Mouse (Mus musculus): ENCODE data around the gene Tmtc2. TPM values are rescaled to one million over a fixed set of nuclear protein-coding genes. Genes with fewer than 3 reads are reported as not detected.

Tmtc2 gene
- total and polyA plus RNA-seq, 3 experiments, result not detected

DNA sequence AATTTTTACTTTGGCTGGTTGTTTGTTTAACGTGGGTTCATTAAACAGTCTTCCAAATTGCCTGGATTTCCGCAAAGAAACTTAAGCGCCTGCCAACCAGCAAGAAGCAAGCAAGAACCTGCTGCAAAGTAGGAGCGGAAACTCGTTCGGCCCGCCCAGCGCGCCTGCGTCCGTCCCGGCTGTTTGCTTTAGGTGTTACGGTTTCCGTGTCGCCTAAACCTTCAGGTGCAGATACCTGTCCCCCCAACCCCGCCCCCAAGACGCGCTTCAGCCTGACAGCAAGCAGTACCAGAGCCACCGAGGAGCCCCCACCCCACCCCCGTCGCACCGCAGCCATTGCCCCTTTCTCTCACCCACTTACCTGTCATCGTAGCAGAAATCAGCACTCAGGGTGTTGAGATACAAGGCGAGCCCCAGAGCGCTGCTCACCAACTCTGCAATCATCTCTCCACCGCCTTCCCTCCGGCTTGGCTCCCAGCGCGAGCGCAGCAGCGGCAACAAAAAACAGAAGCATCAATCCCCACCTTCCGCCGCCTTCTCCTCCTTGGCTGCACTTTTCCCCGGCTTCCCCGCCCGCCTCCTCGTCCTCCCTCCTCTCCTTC is 844 bp downstream of the Tmtc2 start:
- Histone ChIP-seq H3K36me3 (replicated peaks in 1 of 2; ENCODE audit: control insufficient read depth in 1 of 2, insufficient read depth in 1 of 2, low read length in 1 of 2) (no peaks in the 10 kb centered on the region), H3K79me2 (replicated peaks; ENCODE audit: control insufficient read depth, extremely low read depth, insufficient read depth, poor library complexity, severe bottlenecking) (no peaks in the 10 kb centered on the region), H3K9me3 (replicated peaks; ENCODE audit: low read length) (peaks cover 77% of the 10 kb centered on the region), H3K27ac (ENCODE audit: insufficient read depth, low read depth) (no peak overlapping the region), H3K9ac (ENCODE audit: insufficient read depth, low read depth) (no peak overlapping the region), H3K4me2 (ENCODE audit: insufficient read depth, low read depth, poor library complexity, severe bottlenecking) (no peak overlapping the region), H3K4me1 (ENCODE audit: control insufficient read depth in 1 of 2, insufficient read depth in 2 of 2) (no peaks in the 10 kb centered on the region), H3K27me3 (replicated peaks) (no peaks in the 10 kb centered on the region), H3K4me3 (replicated peaks in 1 of 3; ENCODE audit: low read depth in 2 of 3, low read length in 2 of 3, poor library complexity in 1 of 3) (no peak overlapping the region)
- TF ChIP-seq TCF12 (IDR thresholded peaks at IDR 0.05; ENCODE audit: low read depth, low read length), result no peak
- no peak for TF ChIP-seq EP300 (IDR thresholded peaks at IDR 0.05; ENCODE audit: low read length)
- TF ChIP-seq POLR2AphosphoS2 (IDR thresholded peaks at IDR 0.05; ENCODE audit: low read depth, low read length), result no peak
- no peak for TF ChIP-seq MAFK (IDR thresholded peaks at IDR 0.05; ENCODE audit: insufficient replicate concordance, low read length)
- TF ChIP-seq GABPA (IDR thresholded peaks at IDR 0.05; ENCODE audit: insufficient replicate concordance, low read depth, low read length), result no peak
- no peak for TF ChIP-seq PAX5 (IDR thresholded peaks at IDR 0.05; ENCODE audit: low read length)
- no peak for TF ChIP-seq ZC3H11A (IDR thresholded peaks at IDR 0.05; ENCODE audit: low read depth, low read length)
- in situ Hi-C loops (cut with MboI; ENCODE audit: low pct_ligation_motif_present, low pct_unique_long_range_greater_than_20kb, low sequenced_read_pairs), result no loop called here
- DNase-seq (ENCODE audit: extremely low read depth), result no peak
- dilution Hi-C loops (cut with MboI; ENCODE audit: extremely low pct_ligation_motif_present, extremely low pct_unique_long_range_greater_than_20kb, low sequenced_read_pairs), result no loop called here

DNA sequence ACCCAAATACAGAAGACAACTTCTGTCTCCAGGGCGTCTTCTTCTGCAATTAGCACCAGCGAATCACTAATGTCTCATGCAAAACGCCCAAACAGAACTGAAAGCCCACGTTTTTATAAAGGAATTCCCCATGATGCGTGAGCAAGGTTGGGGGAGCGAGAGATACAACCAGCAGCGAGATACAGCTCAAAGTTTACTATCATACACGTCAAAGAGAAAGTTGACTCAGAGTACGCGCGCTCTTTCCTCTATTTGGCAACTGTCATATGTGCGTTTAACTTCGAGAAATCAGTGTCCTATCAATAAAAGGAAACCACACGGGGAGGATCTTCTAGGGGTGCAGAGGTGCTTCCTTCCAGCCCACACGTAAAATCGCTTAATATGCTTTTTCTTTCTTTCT is 1.4 kb downstream of the Tmtc2 start:
- H3K4me3 ChIP-seq (replicated peaks in 1 of 3; ENCODE audit: low read depth in 2 of 3, low read length in 2 of 3, poor library complexity in 1 of 3), result no peak overlapping the region
- no peaks in the 10 kb centered on the region for H3K79me2 ChIP-seq (replicated peaks; ENCODE audit: control insufficient read depth, extremely low read depth, insufficient read depth, poor library complexity, severe bottlenecking)
- no peaks in the 10 kb centered on the region for H3K27me3 ChIP-seq (replicated peaks)
- no peak overlapping the region for H3K9ac ChIP-seq (ENCODE audit: insufficient read depth, low read depth)
- TF ChIP-seq ZNF384 (IDR thresholded peaks at IDR 0.05; ENCODE audit: low read depth, low read length) (no peak), MAFK (IDR thresholded peaks at IDR 0.05; ENCODE audit: insufficient replicate concordance, low read length) (no peak), TCF12 (IDR thresholded peaks at IDR 0.05; ENCODE audit: low read depth, low read length) (no peak), HCFC1 (IDR thresholded peaks at IDR 0.05; ENCODE audit: low read depth, low read length) (no peak), MYC (IDR thresholded peaks at IDR 0.05; ENCODE audit: low read depth, low read length) (no peak), E2F4 (IDR thresholded peaks at IDR 0.05; ENCODE audit: insufficient replicate concordance, low read depth, low read length) (no peak), SMC3 (IDR thresholded peaks at IDR 0.05; ENCODE audit: low read depth, low read length) (no peak), POLR2AphosphoS2 (IDR thresholded peaks at IDR 0.05; ENCODE audit: low read depth, low read length) (no peak), NRF1 (IDR thresholded peaks at IDR 0.05; ENCODE audit: low read depth, low read length) (no peak), MAZ (IDR thresholded peaks at IDR 0.05; ENCODE audit: low read depth, low read length) (no peak), RAD21 (IDR thresholded peaks at IDR 0.05; ENCODE audit: low read depth, low read length) (no peak)
- H3K4me2 ChIP-seq (ENCODE audit: insufficient read depth, low read depth, poor library complexity, severe bottlenecking), result no peak overlapping the region
- in situ Hi-C loops (cut with MboI; ENCODE audit: low pct_ligation_motif_present, low pct_unique_long_range_greater_than_20kb, low sequenced_read_pairs) (no loop called here), dilution Hi-C loops (cut with MboI; ENCODE audit: extremely low pct_ligation_motif_present, extremely low pct_unique_long_range_greater_than_20kb, low sequenced_read_pairs) (no loop called here)
- DNase-seq (ENCODE audit: extremely low read depth), result no peak
- H3K27ac ChIP-seq (ENCODE audit: insufficient read depth, low read depth), result no peak overlapping the region
- H3K4me1 ChIP-seq (ENCODE audit: control insufficient read depth in 1 of 2, insufficient read depth in 2 of 2), result no peaks in the 10 kb centered on the region
- H3K36me3 ChIP-seq (replicated peaks in 1 of 2; ENCODE audit: control insufficient read depth in 1 of 2, insufficient read depth in 1 of 2, low read length in 1 of 2), result no peaks in the 10 kb centered on the region
- peaks cover 77% of the 10 kb centered on the region for H3K9me3 ChIP-seq (replicated peaks; ENCODE audit: low read length)

All from CH12.LX (cell line).